In the genomic region with DNA sequence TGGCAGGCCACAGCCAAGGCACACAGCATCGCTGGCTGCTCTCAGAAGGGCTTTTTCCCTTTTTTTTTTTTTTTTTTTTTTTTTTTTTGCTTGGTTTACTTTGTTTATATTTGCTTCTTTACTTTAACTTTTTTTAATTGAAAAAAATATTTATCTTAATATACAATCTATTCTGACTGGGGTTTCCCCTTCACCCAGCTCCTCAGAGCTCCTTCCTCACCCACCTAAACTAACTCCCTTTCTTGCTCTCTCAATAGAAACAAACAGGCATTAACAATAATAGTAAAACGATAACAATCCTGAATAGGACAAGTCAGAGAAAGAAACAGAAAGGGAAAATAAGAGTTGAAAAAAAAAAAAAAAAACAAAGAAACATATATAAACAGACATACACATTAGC, we compare ENCODE assay signal across 28 mouse cellular contexts. TPM values are rescaled to one million over a fixed set of nuclear protein-coding genes. Genes with fewer than 3 reads are reported as not detected.
"Had no signal": no experiment of that assay in that cellular context is flagged by ENCODE, and none has a peak within 500 bp of the region (broad histone marks: within the 10 kb centered on the region; RNA-seq: fewer than 3 reads in every experiment).

No protein-coding gene starts in this region.

- H3K4me2 ChIP-seq: embryonic facial prominence, embryonic 12.5 days; embryonic facial prominence, embryonic 13.5 days; embryonic facial prominence, embryonic 15.5 days; forebrain, embryonic 12.5 days; forebrain, embryonic 13.5 days; forebrain, embryonic 15.5 days had no signal

- H3K4me1 ChIP-seq: embryonic facial prominence, embryonic 10.5 days; embryonic facial prominence, embryonic 12.5 days; embryonic facial prominence, embryonic 13.5 days; embryonic facial prominence, embryonic 15.5 days; forebrain, embryonic 12.5 days; forebrain, embryonic 13.5 days; forebrain, embryonic 15.5 days; heart, embryonic 10.5 days had no signal

- H3K4me3 ChIP-seq: embryonic facial prominence, embryonic 10.5 days; embryonic facial prominence, embryonic 12.5 days; embryonic facial prominence, embryonic 13.5 days; embryonic facial prominence, embryonic 15.5 days; erythroblast, embryonic 14.5 days; forebrain, embryonic 12.5 days; forebrain, embryonic 13.5 days; forebrain, embryonic 15.5 days; gastrocnemius, adult 2 months; heart, adult 2 months; heart, embryonic 10.5 days had no signal

- H3K9ac ChIP-seq: embryonic facial prominence, embryonic 12.5 days; embryonic facial prominence, embryonic 13.5 days; embryonic facial prominence, embryonic 15.5 days; forebrain, embryonic 12.5 days; forebrain, embryonic 13.5 days; forebrain, embryonic 15.5 days; forebrain, postnatal 0 days had no signal

- ATAC-seq: forebrain, embryonic 13.5 days; forebrain, embryonic 14.5 days; forebrain, embryonic 15.5 days; forebrain, embryonic 16.5 days; forebrain, postnatal 0 days had no signal

- H3K9me3 ChIP-seq: embryonic facial prominence, embryonic 12.5 days; embryonic facial prominence, embryonic 13.5 days; embryonic facial prominence, embryonic 15.5 days; forebrain, embryonic 12.5 days; forebrain, embryonic 13.5 days; heart, embryonic 10.5 days had no signal

- DNase-seq: cerebellum, adult 9-11 months; cerebellum, postnatal 10 days; cerebellum, postnatal 14 days; cerebellum, postnatal 25 days; cerebellum, postnatal 36 days; embryo, embryonic 11 days; forebrain, postnatal 0 days; gastrocnemius, adult 2 months; gastrocnemius, postnatal 10 days; gastrocnemius, postnatal 14 days; gastrocnemius, postnatal 25 days; gastrocnemius, postnatal 36 days; heart, adult 11 months; heart, adult 18-20 months; heart, adult 2 months had no signal

- H3K27ac ChIP-seq: embryonic facial prominence, embryonic 10.5 days; embryonic facial prominence, embryonic 12.5 days; embryonic facial prominence, embryonic 13.5 days; embryonic facial prominence, embryonic 15.5 days; forebrain, embryonic 12.5 days; forebrain, embryonic 13.5 days; forebrain, embryonic 15.5 days; gastrocnemius, adult 2 months; heart, adult 2 months; heart, embryonic 10.5 days had no signal

- H3K27me3 ChIP-seq: embryonic facial prominence, embryonic 12.5 days; embryonic facial prominence, embryonic 13.5 days; embryonic facial prominence, embryonic 15.5 days; forebrain, embryonic 12.5 days; forebrain, embryonic 13.5 days; forebrain, embryonic 15.5 days had no signal

RNA-seq across cellular contexts. Expression of gene Parpbp, which starts 15.4 kb away (rescaled TPM):
- total RNA-seq: gastrocnemius, adult 18-20 months; gastrocnemius, adult 2 months; gastrocnemius, adult 8-10 months had no signal
